Mouse (Mus musculus) left cerebral cortex, adult 9 months (tissue): ENCODE data around the gene Adpgk.

Experiments used
- DNase-seq, 2 experiments: peaks; one replicate each; pipeline ENCODE4 v3.0.0; 2022; ENCODE audit warnings: low spot score in 2 of 2

Adpgk gene

GRCm38 (mm10) chr9:59369220-59369619 is 77.9 kb downstream of the Adpgk start:
- no peak for DNase-seq

GRCm38 (mm10) chr9:59369646-59370045 is 78.3 kb downstream of the Adpgk start:
- no peak for DNase-seq
